Mouse (Mus musculus) CD4-positive, CD25-positive, alpha-beta regulatory T cell, adult 4 months (primary cell): ENCODE results near the gene Galnt18. TPM values are rescaled to one million over a fixed set of nuclear protein-coding genes. Genes with fewer than 3 reads are reported as not detected.

Experiments
- ATAC-seq: one replicate; pipeline ENCODE4 v1.8.0; 2017
- polyA plus RNA-seq, 2 experiments: library from polyadenylated mRNA; unstranded; fragments of 100-300 nt; shearing (Covaris generic); gene quantifications; one replicate each; pipeline ENCODE4 v1.2.1; 2017

Gene Galnt18
- polyA plus RNA-seq, 2 experiments from 2014 or later, result not detected

GRCm38 (mm10) chr7:111466720-111467119 lies 313.1 kb downstream of the Galnt18 start:
- ATAC-seq, result no peak

- no peak for ATAC-seq
These were observed 313.7 kb downstream of the Galnt18 start for GRCm38 (mm10) chr7:111466121-111466520.

GRCm38 (mm10) chr7:111459716-111460115 lies 320.1 kb downstream of the Galnt18 start:
- ATAC-seq, result no peak

DNA sequence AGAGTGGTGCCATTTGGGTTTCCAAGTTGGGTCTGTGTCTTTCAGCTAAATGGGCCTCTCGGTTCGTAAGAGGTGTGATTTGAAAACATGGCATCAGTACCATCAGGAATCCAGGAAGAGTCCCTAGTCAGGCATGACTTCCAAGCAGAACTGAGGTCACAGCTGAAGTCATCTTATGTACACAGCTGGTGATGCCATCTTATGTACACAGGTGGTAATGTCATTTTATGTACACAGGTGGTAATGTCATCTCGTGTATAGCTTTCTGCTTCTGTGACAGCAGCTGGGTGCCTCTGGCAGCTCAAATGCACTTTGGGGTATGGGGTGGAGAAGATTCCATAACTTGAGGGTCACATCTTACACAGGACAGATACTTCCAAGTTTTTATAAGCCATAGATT lies 323.8 kb downstream of the Galnt18 start:
- no peak for ATAC-seq

GRCm38 (mm10) chr7:111455541-111455940 lies 324.2 kb downstream of the Galnt18 start:
- no peak for ATAC-seq

DNA sequence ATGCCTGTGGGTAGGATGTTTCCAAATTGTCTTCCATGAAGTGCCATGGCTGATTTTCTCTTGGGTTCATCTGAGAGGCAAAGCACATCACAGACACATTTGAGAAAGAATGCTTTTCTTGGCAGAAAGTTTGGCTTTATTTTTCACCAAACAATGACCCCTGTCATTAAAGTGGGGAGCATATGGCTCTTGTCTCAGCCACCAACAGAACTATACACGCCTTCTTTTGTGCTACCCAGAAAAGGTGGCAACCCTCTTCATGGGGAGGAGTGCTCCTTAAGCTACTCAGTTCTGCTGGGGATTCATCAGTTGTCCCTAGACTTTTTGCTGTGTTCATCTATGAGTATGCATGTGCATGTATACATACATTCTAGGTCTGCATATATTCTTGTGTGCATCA lies 327.8 kb downstream of the Galnt18 start:
- no peak for ATAC-seq

GRCm38 (mm10) chr7:111450286-111451095 lies 329.3 kb downstream of the Galnt18 start:
- no peak for ATAC-seq

GRCm38 (mm10) chr7:111433173-111433572 lies 346.6 kb downstream of the Galnt18 start:
- no peak for ATAC-seq

DNA sequence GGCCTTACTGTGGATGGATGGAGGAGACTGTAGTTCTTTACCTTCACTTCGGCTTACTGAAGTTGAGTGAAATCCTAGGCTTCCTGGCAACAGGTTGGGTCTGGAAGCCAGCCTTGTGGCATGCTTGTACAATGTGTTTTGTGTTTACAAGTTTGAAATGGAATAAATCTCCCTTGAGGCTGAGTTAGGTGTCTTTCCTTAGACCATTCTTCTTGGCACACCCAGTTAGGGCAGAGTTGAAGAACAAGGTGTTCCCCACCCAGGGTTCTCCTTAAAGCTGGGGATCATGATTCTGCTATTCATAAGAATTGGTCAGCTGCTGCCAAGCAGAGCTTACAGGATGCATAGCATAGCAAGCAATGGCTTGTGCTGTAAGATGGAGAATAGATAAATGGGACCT lies 352.4 kb downstream of the Galnt18 start:
- ATAC-seq, result no peak

Other genes with a start within 250 kb of the Galnt18 start
- gene Usp47, start 243.5 kb upstream of the Galnt18 start, polyA plus RNA-seq, result 10 to 100 TPM; 16.1 to 23.4 TPM